Mouse (Mus musculus) T-helper 2 cell (primary cell): ENCODE data around the gene Rptn.

Experiments used
- in situ Hi-C: fragments of 300-600 bp; cut with MboI, MseI; formaldehyde crosslinking; loops from one replicate; pipeline ENCODE4 v1.15.1; 2025; ENCODE audit warnings: high pct_unique_total_duplicates

The Rptn gene

GRCm38 (mm10) chr3:93393366-93393765 is at the start of gene Rptn:
Gene Rptn (plus strand): TSS chr3:93393699.
- in situ Hi-C loops, result no loop called here

- in situ Hi-C loops, result no loop called here
Measured at GRCm38 (mm10) chr3:93346896-93347295, 46.6 kb upstream of the Rptn start.

GRCm38 (mm10) chr3:93360045-93360444 is 33.5 kb upstream of the Rptn start:
- in situ Hi-C loops, result loop anchor here (10.0 kb wide), 1 partner anchor 245 kb away; no protein-coding TSS in a partner anchor

GRCm38 (mm10) chr3:93361933-93362574 is 31.4 kb upstream of the Rptn start:
- in situ Hi-C loops, result loop anchor here (10.0 kb wide), 1 partner anchor 243 kb away; no protein-coding TSS in a partner anchor

- in situ Hi-C loops, result loop anchor here (5.0 to 10.0 kb wide), 2 partner anchors 125 to 238 kb away; no protein-coding TSS in a partner anchor
Measured at GRCm38 (mm10) chr3:93366966-93367575, 26.4 kb upstream of the Rptn start.

- in situ Hi-C loops, result loop anchor here (5.0 to 10.0 kb wide), 2 partner anchors 124 to 237 kb away; no protein-coding TSS in a partner anchor
Measured at GRCm38 (mm10) chr3:93368171-93368570, 25.3 kb upstream of the Rptn start.

GRCm38 (mm10) chr3:93373416-93373815 is 20.1 kb upstream of the Rptn start:
- in situ Hi-C loops, result no loop called here

GRCm38 (mm10) chr3:93375196-93375595 is 18.3 kb upstream of the Rptn start:
- in situ Hi-C loops, result no loop called here

GRCm38 (mm10) chr3:93375601-93376000 is 17.9 kb upstream of the Rptn start:
- in situ Hi-C loops, result no loop called here

GRCm38 (mm10) chr3:93378146-93378545 is 15.4 kb upstream of the Rptn start:
- in situ Hi-C loops, result no loop called here

- in situ Hi-C loops, result no loop called here
Measured at GRCm38 (mm10) chr3:93403936-93404335, 10.4 kb downstream of the Rptn start.

- in situ Hi-C loops, result no loop called here
Measured at GRCm38 (mm10) chr3:93406992-93407391, 13.5 kb downstream of the Rptn start.

- in situ Hi-C loops, result no loop called here
Measured at GRCm38 (mm10) chr3:93411905-93412304, 18.4 kb downstream of the Rptn start.

- in situ Hi-C loops, result no loop called here
Measured at GRCm38 (mm10) chr3:93431673-93432072, 38.2 kb downstream of the Rptn start.

- in situ Hi-C loops, result no loop called here
Measured at GRCm38 (mm10) chr3:93442030-93442429, 48.5 kb downstream of the Rptn start, which contains the start of gene Tchh. Gene Tchh (plus strand): TSS chr3:93442330.

GRCm38 (mm10) chr3:93443501-93444101 is 50.1 kb downstream of the Rptn start:
- in situ Hi-C loops, result no loop called here

- in situ Hi-C loops, result loop anchor here (5.0 kb wide), 1 partner anchor 48 kb away; no protein-coding TSS in a partner anchor
Measured at GRCm38 (mm10) chr3:93444343-93445164, 51.1 kb downstream of the Rptn start.

GRCm38 (mm10) chr3:93445165-93445705 is 51.7 kb downstream of the Rptn start:
- in situ Hi-C loops, result loop anchor here (5.0 kb wide), 1 partner anchor 47 kb away; no protein-coding TSS in a partner anchor

- in situ Hi-C loops, result loop anchor here (5.0 kb wide), 1 partner anchor 46 kb away; no protein-coding TSS in a partner anchor
Measured at GRCm38 (mm10) chr3:93446128-93446755, 52.7 kb downstream of the Rptn start.

GRCm38 (mm10) chr3:93446756-93447137 is 53.2 kb downstream of the Rptn start:
- in situ Hi-C loops, result loop anchor here (5.0 kb wide), 1 partner anchor 46 kb away; no protein-coding TSS in a partner anchor
